Mouse (Mus musculus) inflammation-experienced regulatory T-cells, adult 6 months (primary cell): ENCODE measurements around the gene Plxna1. TPM values are rescaled to one million over a fixed set of nuclear protein-coding genes. Genes with fewer than 3 reads are reported as not detected.

Experiments
- ATAC-seq: one replicate; pipeline ENCODE4 v1.8.0; 2017
- polyA plus RNA-seq, 3 experiments: library from polyadenylated mRNA; unstranded; fragments of 100-300 nt; shearing (Covaris generic); gene quantifications; one replicate each; pipeline ENCODE4 v1.2.1; 2017

The Plxna1 gene
- polyA plus RNA-seq, 3 experiments from 2014 or later, result 0.60 to 2.5 (median 0.86) TPM

- ATAC-seq, result no peak
These were observed 81.9 kb downstream of the Plxna1 start for GRCm38 (mm10) chr6:89280555-89280954.

- ATAC-seq, result peak; percentile 38
These were observed 90.5 kb downstream of the Plxna1 start for GRCm38 (mm10) chr6:89271731-89272475.

- ATAC-seq, result no peak
These were observed 95.2 kb downstream of the Plxna1 start for GRCm38 (mm10) chr6:89267181-89267580.

Other genes with a start within 250 kb of the Plxna1 start
- 1 to 10 TPM; 3.0 to 5.3 (median 3.6) TPM for gene Chchd6, start 233.0 kb upstream of the Plxna1 start, polyA plus RNA-seq